Mouse (Mus musculus) heart, embryonic 15.5 days (tissue): ENCODE results near the gene Stub1. TPM values are rescaled to one million over a fixed set of nuclear protein-coding genes. Genes with fewer than 3 reads are reported as not detected.

Experiments
- ATAC-seq: fragments of 200-750 bp; cut with Nextera tagmentation; replicated peaks from 2 replicates; pipeline ENCODE4 v1.8.0; 2017; ENCODE audit warnings: low read depth, moderate TSS enrichment; ENCODE audit not compliant: insufficient number of reproducible peaks, insufficient read depth, low FRiP score
- H3K27ac ChIP-seq: fragments of 300-500 bp; sonication (generic); 2 replicates; pipeline ENCODE4 v1.5.1; 2015; ENCODE audit warnings: mild to moderate bottlenecking, inconsistent platforms
- H3K27me3 ChIP-seq: fragments of 300-500 bp; sonication (generic); 2 replicates; pipeline ENCODE4 v1.6.1; 2015; ENCODE audit warnings: inconsistent platforms
- H3K36me3 ChIP-seq: fragments of 300-500 bp; sonication (generic); 2 replicates; pipeline ENCODE4 v1.6.1; 2015; ENCODE audit warnings: mild to moderate bottlenecking, inconsistent platforms
- H3K4me1 ChIP-seq: fragments of 300-500 bp; sonication (generic); replicated peaks from 2 replicates; pipeline ENCODE4 v1.6.1; 2015; ENCODE audit warnings: inconsistent platforms
- H3K4me2 ChIP-seq: fragments of 300-500 bp; sonication (generic); 2 replicates; pipeline ENCODE4 v1.6.1; 2015; ENCODE audit warnings: inconsistent platforms, mild to moderate bottlenecking, moderate library complexity
- H3K4me3 ChIP-seq: fragments of 300-500 bp; sonication (generic); 2 replicates; pipeline ENCODE4 v1.5.1; 2015; ENCODE audit warnings: mild to moderate bottlenecking, inconsistent platforms
- H3K9ac ChIP-seq: fragments of 300-500 bp; sonication (generic); 2 replicates; pipeline ENCODE4 v1.6.1; 2015; ENCODE audit warnings: mild to moderate bottlenecking, inconsistent platforms
- H3K9me3 ChIP-seq: fragments of 300-500 bp; sonication (generic); replicated peaks from 2 replicates; pipeline ENCODE4 v1.6.1; 2016; ENCODE audit warnings: inconsistent platforms
- WGBS: fragments of 180-500 bp; shearing (Covaris S2); methylation state at CpG from one replicate; pipeline ENCODE4 v1.1.7; 2015; ENCODE audit warnings: mixed read lengths; 5-methylcytosine and 5-hydroxymethylcytosine counted together
- polyA plus RNA-seq: library from polyadenylated mRNA; unstranded; fragments of >200 nt; fragmentation: Nextera tagmentation; extraction: Ambion mirVana; gene quantifications from 2 replicates; pipeline ENCODE4 v1.2.1, GENCODE M21; 2015

Stub1 gene
- polyA plus RNA-seq, 1 experiment from 2014 or later: 251 TPM

DNA sequence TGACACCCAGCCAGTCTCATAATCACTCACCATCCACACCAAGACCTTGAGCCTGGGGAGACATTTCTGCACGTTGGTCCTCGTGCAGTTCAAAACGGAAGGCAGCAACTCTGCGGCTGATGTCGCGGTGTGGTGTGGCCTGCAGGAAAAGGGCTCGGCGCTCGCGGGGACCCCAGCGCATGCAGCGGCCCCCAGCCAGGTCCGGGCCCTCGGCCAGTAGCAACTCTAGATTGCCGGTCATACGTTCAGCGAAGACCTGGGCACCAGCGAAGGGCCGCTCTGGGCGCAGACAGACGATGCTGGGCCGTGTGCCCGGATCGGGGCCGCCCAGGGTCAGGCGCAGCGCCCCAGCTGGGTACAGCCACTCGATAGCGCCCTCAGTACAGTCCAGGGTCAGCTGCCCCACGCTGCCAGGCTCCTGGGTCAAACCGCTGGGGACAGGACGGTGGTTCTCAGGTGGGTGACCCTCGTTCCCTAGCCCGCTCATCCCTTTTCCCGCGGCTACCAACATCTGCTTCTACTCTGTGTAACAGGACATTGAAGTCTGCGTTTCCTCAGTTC lies 36.9 kb downstream of the Stub1 start:
- no peak for ATAC-seq
- H3K4me2 ChIP-seq: peak overlapping the region; percentile 82
- H3K9me3 ChIP-seq: no peaks in the 10 kb centered on the region
- H3K4me3 ChIP-seq: peak overlapping the region; percentile 69
- peak overlapping the region; percentile 65 for H3K9ac ChIP-seq
- H3K4me1 ChIP-seq: peaks cover 35% of the 10 kb centered on the region
- no peak overlapping the region for H3K27ac ChIP-seq
- peaks cover 1% of the 10 kb centered on the region; the same call in 1 of the 2 replicates for H3K27me3 ChIP-seq
- no peaks in the 10 kb centered on the region for H3K36me3 ChIP-seq
- 4% methylated on average over 37 of the region's 37 CpGs for WGBS

DNA sequence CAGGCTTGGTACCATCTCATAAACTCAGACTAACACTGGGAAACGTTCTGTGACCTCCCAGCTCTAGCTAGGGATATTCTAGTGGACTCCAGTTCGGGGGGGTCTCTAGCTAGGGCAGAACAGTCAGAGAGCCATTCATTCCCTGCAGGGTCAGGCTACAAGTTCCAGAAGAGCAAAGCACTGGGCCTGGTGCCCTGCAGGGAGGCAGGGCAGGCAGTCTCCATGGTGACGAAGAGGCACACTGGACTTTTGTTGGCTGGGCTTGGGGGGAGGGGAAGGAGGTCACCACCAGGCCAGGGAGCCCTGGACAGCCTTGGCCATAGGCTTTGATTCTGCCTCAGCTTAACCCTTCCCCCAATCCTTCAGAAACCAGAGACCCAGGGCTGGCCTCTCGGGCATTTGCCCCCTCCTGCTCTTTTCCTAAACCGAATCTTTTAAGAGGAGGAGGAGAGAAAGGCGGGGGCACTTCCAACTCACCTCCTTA lies 37.6 kb downstream of the Stub1 start, which contains the start of gene AC134908.4:
AC134908.4 (minus strand) TSS at position 51 of the 484 bp plus-strand sequence.
- no peak for ATAC-seq
- Histone ChIP-seq H3K4me3 (peak within 1 kb of the TSS; percentile 69), H3K4me2 (peak within 1 kb of the TSS; percentile 82), H3K9me3 (no peaks in the 10 kb centered on the region), H3K9ac (peak within 1 kb of the TSS; percentile 65), H3K4me1 (peaks cover 41% of the 10 kb centered on the region), H3K36me3 (no peaks in the 10 kb centered on the region), H3K27ac (no peak within 1 kb of the TSS), H3K27me3 (no peaks in the 10 kb centered on the region)
- WGBS: 35% methylated on average over 6 of the region's 6 CpGs

GRCm38 (mm10) chr17:25794998-25795397 lies 38.2 kb downstream of the Stub1 start:
- no peak for ATAC-seq

DNA sequence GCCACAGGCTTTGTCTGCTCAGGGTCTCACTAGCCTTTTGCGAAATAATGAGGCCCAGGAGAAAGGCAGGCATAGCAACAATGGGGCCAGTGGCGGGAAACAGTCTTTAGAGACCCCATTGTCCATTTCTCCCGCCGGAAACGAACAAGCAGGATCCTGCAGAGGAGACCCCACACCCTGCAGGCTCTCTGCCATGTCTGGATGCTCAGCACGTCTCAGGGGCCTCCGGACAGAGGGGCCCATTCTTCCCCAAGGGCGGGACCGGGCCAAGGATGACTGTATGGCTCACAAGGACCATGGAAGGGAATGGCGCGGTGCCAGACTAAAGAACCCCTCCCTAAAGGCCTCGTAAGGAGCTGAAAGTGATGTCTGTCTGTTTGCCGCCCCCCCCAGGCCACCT lies 39.0 kb downstream of the Stub1 start:
- 73% methylated on average over 13 of the region's 13 CpGs for WGBS

More at GRCm38 (mm10) chr17:25794998-25795397, 38.2 kb downstream of the Stub1 start:
- H3K27ac ChIP-seq: no peak overlapping the region
- 85% methylated on average over 17 of the region's 17 CpGs for WGBS
- H3K9me3 ChIP-seq: no peaks in the 10 kb centered on the region
- H3K4me3 ChIP-seq: no peak overlapping the region
- 0 out of 2 replicates have a peak, but pooled peaks cover 3% of the 10 kb centered on the region for H3K36me3 ChIP-seq
- H3K9ac ChIP-seq: no peak overlapping the region
- no peaks in the 10 kb centered on the region for H3K27me3 ChIP-seq
- 0 out of 2 replicates have a peak overlapping the region, but pooled peaks have one; percentile 82 for H3K4me2 ChIP-seq
- peaks cover 45% of the 10 kb centered on the region for H3K4me1 ChIP-seq

DNA sequence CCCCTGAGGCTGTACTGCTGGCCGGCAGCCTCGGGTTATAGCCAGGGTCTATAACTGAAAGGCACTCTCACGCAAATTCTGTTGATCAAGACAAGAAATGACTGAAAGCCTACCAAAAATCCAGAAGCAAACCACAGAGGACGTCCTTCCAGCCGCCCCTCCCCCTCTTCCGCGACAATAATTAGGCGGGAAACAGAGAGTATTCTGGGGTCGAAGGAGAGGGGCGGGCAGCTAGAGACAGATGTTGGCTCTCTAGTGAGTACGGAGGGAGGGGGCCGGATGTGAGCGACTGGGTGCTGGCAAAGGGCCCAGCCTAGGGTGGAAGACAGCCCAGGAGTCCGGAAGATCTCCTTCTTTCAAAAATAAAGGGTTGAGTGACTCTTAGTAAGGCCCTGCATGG lies 40.6 kb downstream of the Stub1 start, which contains the start of gene Fam173a:
Fam173a (minus strand) TSS at position 287 of the 400 bp plus-strand sequence.
- H3K4me1 ChIP-seq: peaks cover 45% of the 10 kb centered on the region
- H3K9ac ChIP-seq: peak within 1 kb of the TSS; percentile 55
- WGBS: 1% methylated on average over 14 of the region's 14 CpGs
- no peaks in the 10 kb centered on the region for H3K27me3 ChIP-seq
- H3K27ac ChIP-seq: peak within 1 kb of the TSS; percentile 91
- peak within 1 kb of the TSS; percentile 79 for H3K4me2 ChIP-seq
- peak; percentile 77 for ATAC-seq
- H3K4me3 ChIP-seq: peak within 1 kb of the TSS; percentile 63
- H3K9me3 ChIP-seq: no peaks in the 10 kb centered on the region
- peaks cover 20% of the 10 kb centered on the region; the same call in 1 of the 2 replicates for H3K36me3 ChIP-seq

More for the DNA sequence above, 39.0 kb downstream of the Stub1 start:
- H3K27me3 ChIP-seq: no peaks in the 10 kb centered on the region
- no peak overlapping the region for H3K9ac ChIP-seq
- 0 out of 2 replicates have a peak overlapping the region, but pooled peaks have one; percentile 91 for H3K27ac ChIP-seq
- no peak for ATAC-seq
- peaks cover 45% of the 10 kb centered on the region for H3K4me1 ChIP-seq
- no peak overlapping the region for H3K4me3 ChIP-seq
- H3K36me3 ChIP-seq: peaks cover 9% of the 10 kb centered on the region; the same call in 1 of the 2 replicates
- H3K9me3 ChIP-seq: no peaks in the 10 kb centered on the region
- H3K4me2 ChIP-seq: no peak overlapping the region

DNA sequence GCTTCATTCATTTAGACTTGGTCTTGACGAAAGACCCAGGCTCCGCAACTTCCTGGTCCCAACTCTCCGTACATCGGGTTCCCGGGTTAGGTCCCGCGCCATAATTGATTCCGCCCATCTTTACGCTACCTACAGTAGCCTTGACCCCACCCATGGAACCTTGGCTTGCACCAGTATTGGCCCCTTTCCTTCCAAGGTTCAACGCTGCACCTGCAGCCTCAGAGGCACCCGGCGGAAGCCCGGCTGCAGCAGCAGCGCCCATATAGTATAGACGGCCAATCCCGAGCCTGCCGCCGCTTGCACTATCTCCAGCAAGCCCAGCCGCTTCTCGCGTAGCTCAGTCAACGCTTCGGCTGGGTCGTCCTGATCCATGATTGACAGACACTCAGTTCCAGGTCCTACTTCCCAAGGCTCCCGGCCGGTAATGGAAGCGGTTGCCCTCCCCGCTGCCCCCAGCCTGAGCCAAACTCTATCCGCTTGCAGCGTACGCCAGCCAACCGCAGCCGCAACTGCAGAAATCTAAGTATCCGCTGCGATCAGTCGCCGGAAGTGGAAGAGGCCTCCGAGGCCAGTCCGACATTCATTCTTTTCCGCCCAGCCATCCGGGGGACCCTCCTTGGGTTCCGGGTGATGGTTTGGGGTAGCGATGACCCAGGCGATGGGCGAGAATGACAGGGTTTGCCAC lies 41.2 kb downstream of the Stub1 start:
- WGBS: under 1% methylated on average over 45 of the region's 45 CpGs
- Histone ChIP-seq H3K27me3 (no peaks in the 10 kb centered on the region), H3K4me3 (peak overlapping the region; percentile 63), H3K9ac (peak overlapping the region; percentile 55), H3K27ac (peak overlapping the region; percentile 91), H3K4me1 (peaks cover 45% of the 10 kb centered on the region), H3K36me3 (peaks cover 25% of the 10 kb centered on the region; the same call in 1 of the 2 replicates), H3K4me2 (peak overlapping the region; percentile 79), H3K9me3 (no peaks in the 10 kb centered on the region)
- peak; percentile 35; the same call in 1 of the 2 replicates for ATAC-seq

DNA sequence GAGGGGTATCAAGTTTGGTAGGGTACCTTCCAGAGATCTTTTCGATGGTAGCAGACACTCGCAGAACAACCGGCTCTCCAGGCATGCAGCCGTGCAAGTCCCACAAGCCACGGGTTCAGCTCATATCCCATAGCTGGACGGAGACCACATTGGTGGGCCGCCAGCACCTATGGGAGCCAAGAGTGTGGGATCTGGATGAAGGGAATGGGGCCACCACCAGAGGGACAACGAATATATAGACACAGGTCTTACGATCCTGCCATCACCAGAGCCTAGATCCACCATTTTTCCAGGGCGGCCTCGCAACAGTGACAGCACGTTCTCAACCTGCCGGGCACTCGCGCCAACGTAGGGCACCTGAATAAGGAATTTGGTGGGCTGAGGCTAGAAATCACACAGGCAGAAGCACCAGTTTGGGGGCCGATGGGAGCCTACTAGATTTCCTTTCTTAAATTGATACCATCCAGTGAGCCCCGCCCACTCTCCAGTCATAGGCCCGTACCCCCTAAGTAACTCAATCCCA lies 41.8 kb downstream of the Stub1 start:
- H3K27me3 ChIP-seq: no peaks in the 10 kb centered on the region
- H3K4me2 ChIP-seq: peak overlapping the region; percentile 79
- H3K27ac ChIP-seq: peak overlapping the region; percentile 91
- peak overlapping the region; percentile 63 for H3K4me3 ChIP-seq
- peak overlapping the region; percentile 55 for H3K9ac ChIP-seq
- 24% methylated on average over 19 of the region's 19 CpGs for whole genome bisulfite sequencing
- ATAC-seq: 0 out of 2 replicates have a peak, but pooled peaks have one; percentile 2
- no peaks in the 10 kb centered on the region for H3K9me3 ChIP-seq
- peaks cover 43% of the 10 kb centered on the region for H3K4me1 ChIP-seq
- H3K36me3 ChIP-seq: peaks cover 25% of the 10 kb centered on the region; the same call in 1 of the 2 replicates

GRCm38 (mm10) chr17:25786781-25787504 lies 46.3 kb downstream of the Stub1 start:
- peaks cover 47% of the 10 kb centered on the region for H3K4me1 ChIP-seq
- H3K4me2 ChIP-seq: no peak overlapping the region
- ATAC-seq: no peak
- no peak overlapping the region for H3K27ac ChIP-seq
- no peak overlapping the region for H3K9ac ChIP-seq
- H3K4me3 ChIP-seq: no peak overlapping the region
- peaks cover 42% of the 10 kb centered on the region for H3K36me3 ChIP-seq
- no peaks in the 10 kb centered on the region for H3K9me3 ChIP-seq
- WGBS: 87% methylated on average over 9 of the region's 9 CpGs
- no peaks in the 10 kb centered on the region for H3K27me3 ChIP-seq

DNA sequence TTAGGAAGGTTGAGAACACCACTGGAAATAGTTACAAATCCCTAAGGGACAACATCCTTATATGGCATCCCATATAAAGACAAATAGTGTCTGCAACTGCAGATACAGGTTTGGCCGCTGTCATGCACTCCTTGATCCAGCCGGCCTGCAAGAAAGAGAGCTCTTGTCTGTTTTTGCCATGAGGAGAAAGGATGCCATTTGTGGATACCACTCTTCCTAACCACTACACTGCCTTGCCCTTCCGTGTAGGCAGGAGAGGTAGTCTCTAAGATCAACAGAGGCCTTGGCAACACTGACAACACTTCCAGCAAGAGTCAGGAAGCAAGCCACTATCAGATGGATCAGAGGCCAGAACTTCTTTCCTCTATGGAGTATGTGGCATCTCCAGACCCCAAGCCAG lies 46.9 kb downstream of the Stub1 start, which contains the start of gene Ccdc78:
Ccdc78 (plus strand) TSS at position 301 of the 400 bp plus-strand sequence.
- peaks cover 43% of the 10 kb centered on the region for H3K4me1 ChIP-seq
- no peaks in the 10 kb centered on the region for H3K27me3 ChIP-seq
- no peaks in the 10 kb centered on the region for H3K9me3 ChIP-seq
- peaks cover 48% of the 10 kb centered on the region for H3K36me3 ChIP-seq
- 71% methylated on average over 3 of the region's 3 CpGs for WGBS
- H3K4me2 ChIP-seq: peak within 1 kb of the TSS; percentile 78
- peak within 1 kb of the TSS; percentile 73 for H3K9ac ChIP-seq
- peak within 1 kb of the TSS; percentile 82 for H3K4me3 ChIP-seq
- no peak for ATAC-seq
- H3K27ac ChIP-seq: peak within 1 kb of the TSS; percentile 93

- under 1% methylated on average over 23 of the region's 23 CpGs for WGBS
Observed at GRCm38 (mm10) chr17:25785281-25785745, 47.9 kb downstream of the Stub1 start, which contains the start of gene Haghl. Haghl (minus strand) TSS chr17:25785673.

More at GRCm38 (mm10) chr17:25785281-25785745, 47.9 kb downstream of the Stub1 start, which contains the start of gene Haghl:
- Histone ChIP-seq H3K27ac (peak within 1 kb of the TSS; percentile 93), H3K9me3 (no peaks in the 10 kb centered on the region), H3K4me3 (peak within 1 kb of the TSS; percentile 82), H3K27me3 (no peaks in the 10 kb centered on the region), H3K9ac (peak within 1 kb of the TSS; percentile 73), H3K36me3 (peaks cover 55% of the 10 kb centered on the region), H3K4me1 (peaks cover 34% of the 10 kb centered on the region), H3K4me2 (peak within 1 kb of the TSS; percentile 78)
- ATAC-seq: peak; percentile 84
